Mouse (Mus musculus) liver, postnatal 0 days (tissue): ENCODE measurements around the gene Sugt1. TPM values are rescaled to one million over a fixed set of nuclear protein-coding genes. Genes with fewer than 3 reads are reported as not detected.

Experiments used
- ATAC-seq: fragments of 200-750 bp; cut with Nextera tagmentation; 2 replicates; pipeline ENCODE4 v1.8.0; 2017; ENCODE audit warnings: mild to moderate bottlenecking, moderate library complexity
- DNase-seq: peaks from one replicate; pipeline ENCODE4 v3.0.0-alpha.2; 2016
- H3K27ac ChIP-seq: fragments of 300-500 bp; sonication (generic); 2 replicates; pipeline ENCODE4 v1.5.1; 2014; ENCODE audit warnings: antibody characterized with exemption, moderate library complexity, mild to moderate bottlenecking, low read depth
- H3K27me3 ChIP-seq: fragments of 300-500 bp; sonication (generic); 2 replicates; pipeline ENCODE4 v1.6.1; 2014; ENCODE audit warnings: low read length, control low read depth, mixed read lengths; ENCODE audit not compliant: insufficient read depth
- H3K36me3 ChIP-seq: fragments of 300-500 bp; sonication (generic); replicated peaks from 2 replicates; pipeline ENCODE4 v1.6.1; 2014; ENCODE audit warnings: mild to moderate bottlenecking, control low read depth, low read length, moderate library complexity, mixed read lengths; ENCODE audit not compliant: insufficient read depth
- H3K4me1 ChIP-seq: fragments of 300-500 bp; sonication (generic); 2 replicates; pipeline ENCODE4 v1.6.1; 2014; ENCODE audit warnings: antibody characterized with exemption, mild to moderate bottlenecking, control low read depth; ENCODE audit not compliant: insufficient read depth
- H3K4me2 ChIP-seq: fragments of 300-500 bp; sonication (generic); 2 replicates; pipeline ENCODE4 v1.6.1; 2014; ENCODE audit warnings: low read depth, mild to moderate bottlenecking, low read length, moderate library complexity, mixed read lengths
- H3K4me3 ChIP-seq: fragments of 300-500 bp; sonication (generic); 2 replicates; pipeline ENCODE4 v1.5.1; 2014; ENCODE audit warnings: low read depth, low read length
- H3K9ac ChIP-seq: fragments of 300-500 bp; sonication (generic); replicated peaks from 2 replicates; pipeline ENCODE4 v1.6.1; 2014; ENCODE audit warnings: mild to moderate bottlenecking, moderate library complexity
- H3K9me3 ChIP-seq: fragments of 300-500 bp; sonication (generic); 2 replicates; pipeline ENCODE4 v1.6.1; 2016; ENCODE audit warnings: mild to moderate bottlenecking, control low read depth, low read length, mixed read lengths
- CTCF ChIP-seq: sonication (generic); IDR thresholded peaks from 2 replicates; pipeline ENCODE4 v1.5.1; 2016; ENCODE audit warnings: antibody characterized with exemption, low read depth
- EP300 ChIP-seq: IDR thresholded peaks from 2 replicates; pipeline ENCODE4 v1.6.1; 2016; ENCODE audit warnings: antibody characterized with exemption, low read depth, mild to moderate bottlenecking
- WGBS: fragments of 180-500 bp; shearing (Covaris S2); extraction: QIAGEN DNeasy Blood & Tissue Kit; methylation state at CpG from one replicate; pipeline ENCODE4 v1.1.7; 2014; ENCODE audit not compliant: insufficient replicate concordance; 5-methylcytosine and 5-hydroxymethylcytosine counted together
- polyA plus RNA-seq: library from polyadenylated mRNA; unstranded; fragments of >200 nt; fragmentation: Nextera tagmentation; extraction: Ambion mirVana; gene quantifications from 2 replicates; pipeline ENCODE4 v1.2.1, GENCODE M21; 2015

Gene Sugt1
- polyA plus RNA-seq, 1 experiment from 2014 or later: 33.2 TPM

GRCm38 (mm10) chr14:79586499-79587138 is 872 bp upstream of the Sugt1 start:
- 25% methylated on average over 16 of the region's 16 CpGs for WGBS
- no peaks in the 10 kb centered on the region for H3K9me3 ChIP-seq
- peak overlapping the region; percentile 89 for H3K4me2 ChIP-seq
- H3K4me1 ChIP-seq: peaks cover 7% of the 10 kb centered on the region
- ATAC-seq (no peak), DNase-seq (no peak)
- H3K4me3 ChIP-seq: peak overlapping the region; percentile 63
- H3K27me3 ChIP-seq: no peaks in the 10 kb centered on the region
- H3K27ac ChIP-seq: peak overlapping the region; percentile 93
- peaks cover 6% of the 10 kb centered on the region; the same call in 1 of the 2 replicates for H3K36me3 ChIP-seq
- TF ChIP-seq CTCF (no peak), EP300 (no peak)
- H3K9ac ChIP-seq: peak overlapping the region; percentile 69

- peak; percentile 5 for ATAC-seq
These were observed 350 bp downstream of the Sugt1 start for GRCm38 (mm10) chr14:79587852-79588229.

DNA sequence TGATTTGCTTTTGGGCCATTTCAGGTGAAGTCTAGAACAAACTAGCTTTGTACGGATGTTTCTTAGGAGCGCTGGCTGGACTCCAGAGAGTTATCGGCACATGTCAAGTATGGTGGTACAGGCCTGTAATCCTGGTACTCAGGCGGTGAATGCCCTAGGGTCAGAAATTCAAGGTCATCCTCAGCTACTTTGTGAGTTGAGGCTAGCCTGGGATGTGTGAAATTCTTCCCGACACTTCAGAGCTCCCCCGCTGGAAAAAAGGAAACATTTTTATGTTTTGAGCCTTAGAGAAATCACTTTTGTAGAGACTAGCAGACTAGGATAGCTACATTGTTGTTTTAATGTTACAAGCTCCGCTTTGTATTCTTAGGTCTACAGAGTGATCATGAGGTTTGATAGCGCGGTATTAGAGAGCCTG is 1.1 kb downstream of the Sugt1 start:
- H3K27me3 ChIP-seq: no peaks in the 10 kb centered on the region
- peak overlapping the region; percentile 89 for H3K4me2 ChIP-seq
- H3K4me3 ChIP-seq: peak overlapping the region; percentile 63
- no peak for ATAC-seq
- no peaks in the 10 kb centered on the region for H3K9me3 ChIP-seq
- 83% methylated on average over 9 of the region's 9 CpGs for WGBS
- no peaks in the 10 kb centered on the region for H3K36me3 ChIP-seq
- no peak overlapping the region for H3K27ac ChIP-seq
- peaks cover 7% of the 10 kb centered on the region for H3K4me1 ChIP-seq
- no peak overlapping the region for H3K9ac ChIP-seq
- DNase-seq: no peak
- no peak for TF ChIP-seq CTCF
- TF ChIP-seq EP300: no peak

More at GRCm38 (mm10) chr14:79587852-79588229, 350 bp downstream of the Sugt1 start:
- peaks cover 7% of the 10 kb centered on the region for H3K4me1 ChIP-seq
- H3K27me3 ChIP-seq: no peaks in the 10 kb centered on the region
- peak overlapping the region; percentile 63 for H3K4me3 ChIP-seq
- no peak for TF ChIP-seq CTCF
- no peak for TF ChIP-seq EP300
- H3K9ac ChIP-seq: peak overlapping the region; percentile 69
- no peaks in the 10 kb centered on the region for H3K9me3 ChIP-seq
- H3K4me2 ChIP-seq: peak overlapping the region; percentile 89
- no peak for DNase-seq
- H3K36me3 ChIP-seq: peaks cover 1% of the 10 kb centered on the region; the same call in 1 of the 2 replicates
- under 1% methylated on average over 9 of the region's 9 CpGs for WGBS
- peak overlapping the region; percentile 93 for H3K27ac ChIP-seq

- Histone ChIP-seq H3K9ac (no peak overlapping the region), H3K4me2 (no peak overlapping the region; the same call in 1 of the 2 replicates), H3K4me3 (no peak overlapping the region), H3K4me1 (peaks cover 7% of the 10 kb centered on the region), H3K27ac (no peak overlapping the region), H3K36me3 (no peaks in the 10 kb centered on the region), H3K9me3 (no peaks in the 10 kb centered on the region), H3K27me3 (no peaks in the 10 kb centered on the region)
- ATAC-seq (no peak), DNase-seq (no peak)
- TF ChIP-seq EP300 (no peak), CTCF (no peak)
- WGBS: 80% methylated on average over 6 of the region's 6 CpGs
These were observed 1.9 kb downstream of the Sugt1 start for GRCm38 (mm10) chr14:79589401-79589800.

DNA sequence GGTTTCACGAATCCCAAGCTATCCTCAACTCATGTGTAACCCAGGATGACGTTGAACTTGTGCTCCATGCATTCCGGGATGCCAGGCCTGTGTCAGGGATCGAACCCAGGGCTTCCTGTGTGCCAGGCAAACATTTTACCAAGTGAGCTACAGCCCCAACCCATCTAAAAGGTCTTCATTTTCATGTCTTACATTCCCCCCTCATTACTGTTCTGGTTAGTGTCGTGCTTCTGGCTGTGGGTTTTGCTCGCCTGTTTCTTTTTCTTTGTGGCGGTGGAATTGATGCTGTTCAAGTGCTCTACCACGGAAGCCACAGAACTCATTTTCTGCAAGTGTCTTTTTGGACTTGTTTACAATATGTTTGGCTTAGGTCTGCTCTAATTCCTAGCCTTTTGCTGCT is 3.4 kb downstream of the Sugt1 start:
- no peak overlapping the region for H3K4me3 ChIP-seq
- DNase-seq (no peak), ATAC-seq (no peak)
- TF ChIP-seq CTCF (no peak), EP300 (no peak)
- WGBS: 90% methylated on average over 8 of the region's 8 CpGs
- peaks cover 4% of the 10 kb centered on the region; the same call in 1 of the 2 replicates for H3K36me3 ChIP-seq
- H3K9ac ChIP-seq: no peak overlapping the region
- H3K4me2 ChIP-seq: no peak overlapping the region
- no peaks in the 10 kb centered on the region for H3K27me3 ChIP-seq
- H3K9me3 ChIP-seq: no peaks in the 10 kb centered on the region
- H3K27ac ChIP-seq: no peak overlapping the region
- peaks cover 7% of the 10 kb centered on the region for H3K4me1 ChIP-seq

DNA sequence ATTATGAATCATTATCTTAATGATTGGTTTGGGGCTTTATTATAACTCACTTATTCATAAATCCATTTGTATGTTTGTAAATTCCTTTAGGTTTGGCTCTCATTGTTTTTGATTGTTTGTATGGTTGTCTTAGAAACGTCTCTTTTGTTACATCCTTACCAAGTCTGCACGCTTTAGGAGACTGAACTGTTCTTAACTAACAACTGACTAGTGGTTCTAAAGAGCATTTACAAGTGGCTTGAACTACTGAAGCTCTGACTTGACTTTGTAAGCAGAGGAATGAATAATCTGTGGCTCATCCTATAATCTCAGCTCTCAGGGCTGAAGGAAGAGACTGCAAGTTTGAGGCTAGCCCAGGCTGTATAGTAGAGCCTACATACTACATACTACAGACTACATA is 4.1 kb downstream of the Sugt1 start:
- no peak for DNase-seq

More for the DNA sequence above, 4.1 kb downstream of the Sugt1 start:
- WGBS: 81% methylated on average over 2 of the region's 2 CpGs
- H3K9ac ChIP-seq: no peak overlapping the region
- no peaks in the 10 kb centered on the region for H3K27me3 ChIP-seq
- peaks cover 4% of the 10 kb centered on the region; the same call in 1 of the 2 replicates for H3K36me3 ChIP-seq
- H3K4me1 ChIP-seq: peaks cover 7% of the 10 kb centered on the region; the same call in 1 of the 2 replicates
- no peak overlapping the region for H3K27ac ChIP-seq
- H3K4me3 ChIP-seq: no peak overlapping the region
- H3K9me3 ChIP-seq: no peaks in the 10 kb centered on the region
- H3K4me2 ChIP-seq: no peak overlapping the region
- no peak for ATAC-seq
- TF ChIP-seq EP300: no peak
- TF ChIP-seq CTCF: no peak
